Mouse (Mus musculus) embryo, embryonic 11 days (tissue): Measurements from ENCODE around the gene Foxred1.

ENCODE experiments used
- DNase-seq: peaks from one replicate; pipeline ENCODE4 v3.0.0-alpha.2; 2015

The Foxred1 gene

DNA sequence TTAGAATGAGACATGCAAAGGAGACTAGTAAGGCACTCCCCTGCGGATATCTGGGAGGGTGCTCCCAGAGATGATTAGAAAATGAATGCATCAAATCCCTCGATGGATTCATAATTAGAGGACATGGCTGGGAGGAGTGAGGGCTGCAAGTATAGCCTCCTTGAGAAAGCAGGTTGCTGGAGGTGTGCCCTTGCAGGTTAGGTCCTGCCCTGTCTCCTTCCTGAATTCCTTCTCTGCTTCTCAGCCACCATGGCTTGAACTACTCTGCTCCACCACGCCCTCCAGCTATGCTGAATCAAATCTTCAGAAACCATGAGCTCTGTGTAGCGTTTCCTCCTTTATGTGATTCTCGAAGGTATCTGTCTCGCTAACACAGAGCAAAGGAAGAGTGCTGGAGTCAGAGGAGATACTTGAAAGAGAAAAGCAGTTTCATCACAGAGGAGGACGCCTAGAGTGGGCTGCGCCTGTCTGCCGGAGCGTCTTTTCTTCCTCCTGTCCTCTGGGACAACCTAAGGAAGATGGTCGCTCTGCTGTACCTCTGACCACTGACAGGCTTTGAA lies 17.8 kb downstream of the Foxred1 start:
- DNase-seq: no peak

GRCm38 (mm10) chr9:35188700-35189099 lies 22.2 kb downstream of the Foxred1 start:
- DNase-seq: no peak

DNA sequence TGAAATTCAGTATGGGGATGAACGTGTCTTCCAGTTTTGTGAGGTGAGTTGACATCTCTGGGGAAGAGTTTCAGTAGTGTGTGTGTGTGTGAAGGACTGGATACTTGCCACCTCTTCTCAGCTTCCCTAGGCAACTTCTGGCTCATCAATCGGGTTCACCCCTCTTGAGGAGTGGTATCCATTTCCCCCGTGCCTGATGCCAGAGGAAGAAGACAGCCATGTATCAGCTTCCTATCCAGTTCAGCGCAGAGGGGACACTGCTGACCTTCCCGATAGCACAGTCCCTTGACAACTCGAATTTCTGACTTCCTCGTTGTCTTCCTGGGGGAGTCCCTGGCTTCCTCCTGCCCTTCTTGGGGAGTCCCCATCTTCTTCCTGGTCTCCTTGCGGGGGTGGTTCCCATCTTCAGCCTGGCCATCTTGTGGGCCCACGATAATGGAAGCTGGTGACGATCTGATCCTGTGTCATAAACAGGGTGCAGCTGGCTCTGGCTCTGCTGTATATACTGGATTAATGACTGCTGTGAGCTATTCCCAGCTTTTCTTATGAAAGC lies 23.4 kb downstream of the Foxred1 start:
- DNase-seq: no peak

GRCm38 (mm10) chr9:35186430-35186829 lies 24.4 kb downstream of the Foxred1 start:
- DNase-seq: no peak

DNA sequence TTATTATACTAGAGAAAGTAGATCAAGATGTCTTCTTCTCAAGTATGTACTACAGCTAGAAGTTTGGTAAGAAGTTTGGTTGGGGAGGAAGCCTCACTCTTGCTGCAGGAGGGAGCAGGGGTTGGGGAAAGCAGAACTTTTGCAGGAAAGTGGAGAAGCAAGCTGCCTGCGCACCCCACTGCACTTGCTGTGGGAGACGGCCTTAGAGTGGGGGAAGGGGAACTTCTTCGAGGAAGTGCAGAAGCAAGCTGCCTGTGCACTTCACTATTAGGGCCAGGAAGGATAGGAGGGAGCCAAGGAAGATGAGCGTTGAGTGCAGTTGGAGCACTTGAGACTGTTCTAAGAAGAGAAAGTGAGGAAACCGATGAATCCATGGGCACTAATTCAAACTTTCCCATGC lies 27.5 kb downstream of the Foxred1 start:
- DNase-seq: no peak

DNA sequence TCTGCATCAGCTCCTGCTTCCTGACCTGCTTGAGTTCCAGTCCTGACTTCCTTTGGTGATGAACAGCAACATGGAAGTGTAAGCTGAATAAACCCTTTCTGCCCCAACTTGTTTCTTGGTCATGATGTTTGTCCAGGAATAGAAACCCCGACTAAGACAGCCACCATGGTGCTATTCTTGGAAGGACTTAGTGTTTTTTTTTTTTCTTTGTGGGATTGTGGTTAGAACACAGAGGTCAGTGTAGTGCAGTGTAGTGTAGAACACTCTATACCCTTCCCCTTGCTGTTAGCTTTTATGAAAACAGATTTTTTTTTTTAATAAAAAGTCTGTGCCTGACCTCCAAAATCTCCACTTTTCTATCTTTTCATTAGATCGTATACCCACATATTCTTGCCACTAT lies 28.0 kb downstream of the Foxred1 start:
- DNase-seq: no peak

DNA sequence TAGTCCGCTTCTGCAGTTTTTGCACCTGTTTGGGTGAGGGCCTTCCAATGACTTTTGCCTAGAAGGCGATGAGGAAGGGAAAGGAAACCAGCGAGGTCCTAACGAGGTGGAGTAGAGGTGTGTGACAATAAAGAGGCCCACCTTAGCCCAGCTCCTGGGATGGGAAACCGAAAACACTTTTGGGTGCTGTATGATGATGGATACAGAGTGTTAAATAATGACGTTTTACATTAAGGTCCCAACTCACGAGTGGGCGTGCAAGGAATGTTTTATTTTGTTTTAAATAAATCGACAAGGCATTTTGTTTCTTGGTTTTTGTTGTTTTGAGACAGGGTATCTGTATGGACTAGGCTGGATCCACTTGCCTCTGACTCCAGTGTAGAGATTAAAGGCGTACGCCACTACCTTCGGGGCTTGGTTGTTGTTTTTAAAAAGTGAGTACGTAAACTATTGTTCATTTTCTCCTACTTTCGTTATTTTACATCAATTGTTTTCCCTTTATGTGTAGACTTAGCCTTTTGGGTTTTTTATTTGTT lies 34.7 kb downstream of the Foxred1 start:
- no peak for DNase-seq

DNA sequence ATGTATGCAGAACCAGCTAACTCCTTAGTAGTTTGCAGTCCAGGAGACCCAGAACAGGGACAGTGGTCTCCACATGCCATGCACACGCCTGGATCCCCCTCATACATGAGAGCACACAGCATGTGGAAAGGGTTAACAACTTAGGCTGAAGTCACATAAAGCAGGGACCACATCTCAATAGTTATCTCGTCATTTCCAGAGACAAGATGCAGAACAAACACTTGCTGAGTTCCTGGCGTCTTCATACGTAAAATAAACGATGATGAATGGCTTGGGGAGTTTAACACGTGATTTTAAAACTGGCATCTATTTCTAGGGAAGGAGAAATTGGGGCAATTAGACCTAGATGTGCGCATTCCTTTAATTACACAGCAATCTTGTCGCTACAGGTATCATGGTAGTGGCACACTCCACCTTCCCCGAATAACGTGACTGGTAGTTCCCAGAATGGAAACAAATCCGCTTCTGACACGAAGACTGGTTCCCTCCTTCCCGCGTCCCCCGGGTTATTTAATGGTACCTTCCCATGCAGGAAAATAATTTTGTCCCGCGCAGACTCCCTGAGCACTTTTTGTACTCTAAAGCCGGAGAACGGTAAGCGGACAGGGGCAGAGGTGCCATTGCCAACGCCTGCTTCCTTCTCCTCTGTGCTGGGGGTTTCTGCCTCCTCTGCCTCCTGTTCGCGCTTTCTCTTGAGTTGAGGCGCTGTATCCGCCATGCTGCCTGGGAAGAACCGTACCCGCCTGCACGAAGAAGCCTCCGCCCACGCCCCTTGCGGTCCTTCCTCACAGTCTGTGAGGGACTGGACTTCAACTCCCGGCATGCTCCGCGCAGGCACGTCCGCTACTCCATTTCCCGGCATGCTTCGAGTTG lies 35.4 kb downstream of the Foxred1 start, which contains the start of gene Dcps:
Gene Dcps, minus strand, starts transcription at position 811 of the 873 bp plus-strand sequence.
- peak; percentile 96 for DNase-seq

- DNase-seq: no peak
Measured at GRCm38 (mm10) chr9:35173331-35173730, 37.5 kb downstream of the Foxred1 start.

- DNase-seq: no peak
Measured at GRCm38 (mm10) chr9:35170071-35170470, 40.8 kb downstream of the Foxred1 start.

GRCm38 (mm10) chr9:35166798-35167635 lies 43.8 kb downstream of the Foxred1 start:
- DNase-seq: peak; percentile 23

- DNase-seq: peak; percentile 77
Measured at GRCm38 (mm10) chr9:35166144-35166797, 44.6 kb downstream of the Foxred1 start.

GRCm38 (mm10) chr9:35164142-35164874 lies 46.5 kb downstream of the Foxred1 start:
- DNase-seq: no peak

GRCm38 (mm10) chr9:35163011-35163690 lies 47.7 kb downstream of the Foxred1 start:
- DNase-seq: no peak

DNA sequence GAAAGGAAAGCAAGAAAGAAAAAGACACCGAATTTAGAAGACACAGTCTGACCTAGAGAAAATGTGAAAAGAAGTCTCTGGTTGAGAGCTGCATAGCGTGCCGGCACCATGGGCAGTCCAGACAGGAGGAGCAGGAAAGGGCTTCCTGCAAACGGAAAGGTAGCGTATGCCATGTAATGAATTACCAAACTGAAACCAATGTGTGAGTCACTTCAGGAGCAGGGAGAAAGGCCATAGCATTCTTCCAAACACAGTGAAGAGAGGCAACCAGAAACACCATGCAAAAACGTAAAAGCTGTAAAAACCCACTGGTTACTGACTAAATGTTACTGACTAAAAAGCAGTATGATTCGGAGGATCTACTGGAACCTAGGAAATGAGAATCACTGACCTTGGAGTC lies 49.1 kb downstream of the Foxred1 start:
- DNase-seq: no peak

- DNase-seq: no peak
Measured at GRCm38 (mm10) chr9:35160662-35161061, 50.2 kb downstream of the Foxred1 start.

DNA sequence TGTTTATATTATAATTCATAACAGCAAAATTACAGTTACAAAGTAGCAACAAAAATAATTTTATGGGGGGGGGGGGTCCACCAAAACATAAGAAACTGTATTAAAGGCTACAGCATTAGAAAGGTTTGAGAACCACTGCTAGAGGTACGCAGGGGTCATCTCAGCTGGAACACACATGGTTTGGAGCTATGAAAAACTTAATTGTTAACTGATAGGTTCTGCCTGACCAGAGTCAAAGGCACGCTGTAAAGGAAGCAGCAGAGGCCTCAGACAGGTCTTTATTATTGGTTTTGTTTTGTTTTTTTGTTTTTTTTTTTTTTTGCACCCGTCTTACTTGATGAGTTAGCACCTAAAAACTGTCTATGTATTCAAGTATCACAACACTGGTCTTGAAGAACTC lies 52.4 kb downstream of the Foxred1 start:
- no peak for DNase-seq

DNA sequence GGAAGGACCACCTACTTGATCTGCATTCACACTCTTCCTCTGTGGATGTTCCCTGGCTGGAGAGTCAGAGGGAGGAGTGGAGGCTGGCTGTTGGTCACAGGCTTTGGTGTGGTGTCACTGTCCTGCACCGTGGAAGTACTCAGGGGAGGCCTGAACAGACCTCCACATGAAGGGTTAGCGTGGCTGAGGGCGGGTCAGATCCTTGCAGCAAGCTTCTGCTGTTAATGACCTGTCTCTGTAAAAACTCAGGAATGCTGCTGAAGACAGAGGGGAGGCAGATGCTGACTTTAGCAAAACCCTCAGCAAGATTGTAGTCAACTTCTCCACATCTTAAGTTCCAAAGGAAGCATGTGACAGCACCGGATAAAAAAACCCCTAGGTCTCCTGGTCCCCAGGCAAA lies 54.0 kb downstream of the Foxred1 start:
- DNase-seq: no peak

DNA sequence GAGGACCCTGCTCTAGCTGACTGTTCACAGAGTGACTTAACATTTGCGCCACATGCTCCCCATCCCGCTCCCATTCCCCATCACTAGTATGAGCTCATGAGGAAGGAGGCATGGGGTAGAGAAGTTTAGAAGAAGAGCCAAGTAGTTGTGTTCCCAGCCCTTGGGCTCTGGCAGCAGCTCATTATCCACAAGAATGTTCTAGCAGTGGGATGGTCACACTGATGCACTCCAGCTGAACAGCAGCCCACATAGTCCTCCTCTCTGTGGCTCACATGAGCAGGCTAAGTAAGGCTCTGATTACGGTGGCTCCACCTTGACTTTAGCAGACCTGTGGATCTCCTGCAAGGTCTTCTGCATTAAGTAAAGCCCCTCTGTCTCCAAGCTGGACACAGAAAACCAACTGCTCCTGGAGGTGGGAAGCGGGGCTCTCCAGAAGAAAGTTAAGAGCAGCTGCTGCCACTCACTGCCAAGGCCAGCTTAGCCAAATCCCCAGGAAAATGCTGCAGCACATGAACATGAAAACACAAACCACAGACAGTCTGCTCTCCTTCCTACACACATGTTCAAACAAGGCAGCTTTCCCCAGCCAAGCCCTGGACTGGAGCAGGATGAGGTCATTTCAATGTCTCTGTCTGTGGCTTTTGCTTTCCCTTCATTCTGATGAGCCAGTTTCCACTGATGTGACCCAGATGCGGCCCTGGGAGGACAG lies 54.7 kb downstream of the Foxred1 start:
- DNase-seq: no peak
